Mouse (Mus musculus) layer of hippocampus, adult 18-20 months (tissue): ENCODE data around the gene Gnl2. TPM values are rescaled to one million over a fixed set of nuclear protein-coding genes. Genes with fewer than 3 reads are reported as not detected.

Source experiments
- DNase-seq, 2 experiments: peaks; one replicate each; pipeline ENCODE4 v3.0.0; 2022; ENCODE audit warnings: low spot score in 2 of 2
- long read RNA-seq: library from polyadenylated mRNA; stranded (forward); transcript quantifications from one replicate; pipeline ENCODE4 v2.0.0, GENCODE M21; 2021
- total RNA-seq, 2 experiments: library from RNA; stranded (reverse); gene quantifications; 2 replicates each; pipeline ENCODE4 v1.2.3; 2021

Gene Gnl2
- 10 to 100 TPM; 54.8 to 62.3 TPM for total RNA-seq
- long read RNA-seq, transcript Gnl2-201 (16 exons, 2,366 nt), result major isoform, 40 of 61 reads
- long read RNA-seq, partial matches to known transcripts, result 1 of 61 reads
- long read RNA-seq, other reads (novel, unspliced or antisense), result 19 of 61 reads

DNA sequence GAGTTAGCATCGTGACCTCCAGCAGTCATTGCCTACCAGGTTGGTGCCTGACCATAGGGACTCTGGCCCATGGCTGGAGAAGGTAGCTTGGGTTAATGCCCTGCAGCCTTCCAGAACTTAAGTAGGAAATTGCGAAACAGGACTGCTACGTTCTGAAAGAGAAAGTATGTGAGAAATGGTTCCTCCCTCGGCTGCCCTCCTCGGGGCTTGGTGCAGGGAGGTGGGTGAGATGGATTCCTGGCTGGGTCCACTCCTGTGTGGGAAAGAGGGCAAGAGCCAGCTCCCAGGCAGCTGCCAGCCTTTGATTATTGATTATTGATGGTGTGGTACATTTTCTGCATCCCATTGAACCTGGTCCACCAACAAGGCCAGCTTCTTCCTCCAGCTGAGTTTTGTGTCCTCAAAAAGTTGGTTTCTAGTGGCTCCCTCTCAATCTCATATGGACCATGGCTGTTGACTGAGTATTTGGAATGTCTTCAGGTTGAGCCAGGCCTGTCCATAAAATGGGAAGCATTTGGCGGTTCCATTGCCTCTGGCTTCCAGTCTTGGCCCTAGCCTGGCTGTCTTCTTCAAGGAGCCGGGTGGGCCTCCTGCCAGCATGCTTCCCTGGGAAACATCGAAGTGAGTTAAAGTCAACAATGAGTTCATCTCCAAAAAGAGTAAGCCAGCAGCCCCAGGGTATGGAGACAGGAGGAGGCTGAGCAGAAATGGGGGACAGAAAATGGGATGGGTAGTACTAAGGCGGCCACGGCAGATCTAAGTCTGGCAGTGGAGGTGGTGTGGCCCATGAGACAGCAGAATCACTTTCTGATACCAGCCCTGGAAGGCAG, at the start of gene Gnl2:
Gene Gnl2 (plus strand): TSS at position 780 of the 830 bp plus-strand sequence.
- no peak for DNase-seq

DNA sequence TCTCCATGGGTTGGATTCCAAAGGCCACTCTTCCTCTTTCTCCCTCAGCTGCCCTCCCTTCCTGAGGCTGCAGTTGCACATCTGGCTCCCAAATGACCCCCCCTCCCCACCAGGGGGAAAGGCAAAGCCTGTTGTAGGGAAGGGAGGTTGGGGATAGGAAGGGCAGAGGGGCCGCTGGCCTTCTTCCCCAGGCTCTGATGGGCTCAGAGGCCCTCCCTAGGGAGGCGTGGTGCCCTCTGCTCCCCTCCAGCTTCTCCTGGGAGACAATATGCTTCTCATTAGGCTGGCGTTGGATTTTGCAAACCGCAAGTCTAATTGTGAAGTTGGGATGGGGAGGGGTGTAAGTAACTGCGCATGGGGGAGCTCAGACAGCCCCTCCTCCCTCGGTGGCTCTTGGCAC, 47.7 kb upstream of the Gnl2 start:
- DNase-seq, result no peak

DNA sequence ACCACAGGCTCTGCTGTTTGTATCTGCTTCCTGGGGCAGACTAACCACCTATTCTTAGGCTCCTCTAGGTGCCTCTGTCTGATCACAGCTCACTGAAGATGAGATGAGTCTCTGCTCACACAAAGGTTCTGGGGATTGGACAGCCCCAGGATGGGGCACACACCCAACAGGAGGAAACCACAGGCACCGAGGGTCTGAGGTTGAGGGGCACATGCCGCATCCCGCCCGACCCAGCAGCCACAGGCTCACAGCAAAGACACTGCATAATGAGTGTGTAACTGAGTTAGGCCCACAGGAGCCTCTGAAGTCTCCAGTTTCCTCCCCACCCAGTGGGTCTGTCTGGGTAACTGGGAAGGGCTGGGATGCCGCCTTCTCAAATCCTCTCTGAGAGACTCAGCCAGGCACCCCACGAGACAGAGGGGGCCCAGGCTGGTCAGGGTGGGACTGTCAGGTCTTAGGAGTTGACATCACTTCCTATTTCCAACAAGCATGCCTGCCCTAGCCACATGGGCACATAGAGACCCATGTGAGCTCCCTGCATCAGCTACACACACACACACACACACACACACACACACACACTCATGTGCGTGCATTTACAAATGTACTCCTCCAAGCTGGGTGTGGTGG, 47.1 kb upstream of the Gnl2 start:
- no peak for DNase-seq

DNA sequence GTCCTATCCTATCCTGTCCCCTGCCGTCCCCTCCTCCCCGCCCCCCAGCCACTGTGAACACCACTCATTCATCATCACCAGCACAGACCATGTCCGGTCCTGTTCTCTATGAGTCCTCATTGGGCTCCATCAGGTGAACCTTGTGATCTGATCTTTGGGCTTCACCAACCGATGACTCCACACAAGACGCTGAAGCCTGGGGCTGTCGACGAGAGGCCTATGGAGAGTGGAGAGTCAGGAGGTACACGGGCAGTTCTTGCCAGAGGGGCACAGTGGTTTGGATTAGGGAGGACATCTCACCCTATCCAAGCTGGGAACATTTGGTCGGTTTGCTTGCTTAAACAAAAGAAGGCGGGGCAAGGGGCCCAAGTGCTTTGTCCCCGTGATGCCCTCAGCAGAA, 46.2 kb upstream of the Gnl2 start:
- DNase-seq, result no peak

DNA sequence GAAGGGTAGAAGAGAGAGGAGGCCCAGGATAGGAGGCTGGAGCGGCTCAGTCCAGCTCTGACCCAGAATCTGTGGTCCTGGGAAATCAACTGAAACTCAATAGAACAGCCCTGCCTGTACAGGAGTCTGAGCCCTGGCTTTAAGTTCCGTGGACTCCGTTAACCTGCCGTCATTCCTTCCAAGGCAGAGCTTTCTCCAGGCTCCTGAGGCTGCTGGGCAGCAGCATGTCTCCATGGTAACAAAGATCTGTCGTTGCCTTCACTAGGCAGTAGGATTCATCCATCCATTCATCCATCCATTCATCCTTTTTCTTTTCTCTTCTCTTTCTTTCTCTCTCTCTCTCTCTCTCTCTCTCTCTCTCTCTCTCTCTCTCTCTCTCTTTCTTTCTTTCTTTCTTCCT, 45.7 kb upstream of the Gnl2 start:
- DNase-seq, result no peak

GRCm38 (mm10) chr4:124971094-124971493, 45.3 kb upstream of the Gnl2 start:
- DNase-seq, result no peak

- DNase-seq, result no peak
Measured at GRCm38 (mm10) chr4:124972316-124972715, 44.1 kb upstream of the Gnl2 start.

- DNase-seq, result no peak
Measured at GRCm38 (mm10) chr4:124973296-124973695, 43.1 kb upstream of the Gnl2 start.

GRCm38 (mm10) chr4:124978201-124978600, 38.2 kb upstream of the Gnl2 start:
- DNase-seq, result no peak

GRCm38 (mm10) chr4:124983893-124984526, 32.4 kb upstream of the Gnl2 start:
- DNase-seq, result no peak

DNA sequence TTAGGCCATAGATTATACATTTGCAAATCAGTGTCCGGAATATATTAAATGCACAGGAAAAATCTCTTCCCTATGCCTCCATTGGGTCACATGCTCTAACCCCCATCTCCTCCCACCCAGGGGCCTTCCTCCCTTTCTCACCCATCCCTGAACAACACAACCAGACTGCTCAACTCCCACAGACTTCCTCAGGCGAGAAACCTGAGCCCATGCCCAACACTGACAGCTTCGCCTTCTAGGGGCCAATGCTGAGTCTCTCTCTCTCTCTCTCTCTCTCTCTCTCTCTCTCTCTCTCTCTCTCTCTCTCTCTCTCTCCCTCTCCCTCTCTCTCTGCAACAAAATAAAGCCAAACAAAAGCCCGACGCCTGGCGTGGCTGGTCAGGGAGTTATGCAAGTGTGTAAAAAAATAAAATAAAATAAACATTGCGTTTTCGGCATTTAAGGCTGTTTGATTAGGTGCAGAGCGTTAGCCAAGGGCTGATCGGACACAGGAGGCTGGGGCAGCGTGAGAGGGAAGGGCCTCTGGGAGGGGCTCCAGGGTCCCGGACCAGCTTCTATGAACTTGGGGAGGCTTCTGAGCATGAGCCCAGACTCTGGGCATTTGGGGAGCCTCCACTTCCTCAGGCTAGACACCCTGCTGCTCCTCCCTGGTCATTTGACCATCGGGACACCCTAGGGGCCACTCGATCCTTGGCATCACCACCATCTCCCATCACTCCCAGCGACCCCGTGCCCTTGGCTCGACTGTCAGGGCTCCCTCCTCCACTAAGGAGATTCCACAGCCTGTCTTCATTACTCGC, 31.3 kb upstream of the Gnl2 start:
- peak in 1 of 2 experiments; percentile 15 for DNase-seq

DNA sequence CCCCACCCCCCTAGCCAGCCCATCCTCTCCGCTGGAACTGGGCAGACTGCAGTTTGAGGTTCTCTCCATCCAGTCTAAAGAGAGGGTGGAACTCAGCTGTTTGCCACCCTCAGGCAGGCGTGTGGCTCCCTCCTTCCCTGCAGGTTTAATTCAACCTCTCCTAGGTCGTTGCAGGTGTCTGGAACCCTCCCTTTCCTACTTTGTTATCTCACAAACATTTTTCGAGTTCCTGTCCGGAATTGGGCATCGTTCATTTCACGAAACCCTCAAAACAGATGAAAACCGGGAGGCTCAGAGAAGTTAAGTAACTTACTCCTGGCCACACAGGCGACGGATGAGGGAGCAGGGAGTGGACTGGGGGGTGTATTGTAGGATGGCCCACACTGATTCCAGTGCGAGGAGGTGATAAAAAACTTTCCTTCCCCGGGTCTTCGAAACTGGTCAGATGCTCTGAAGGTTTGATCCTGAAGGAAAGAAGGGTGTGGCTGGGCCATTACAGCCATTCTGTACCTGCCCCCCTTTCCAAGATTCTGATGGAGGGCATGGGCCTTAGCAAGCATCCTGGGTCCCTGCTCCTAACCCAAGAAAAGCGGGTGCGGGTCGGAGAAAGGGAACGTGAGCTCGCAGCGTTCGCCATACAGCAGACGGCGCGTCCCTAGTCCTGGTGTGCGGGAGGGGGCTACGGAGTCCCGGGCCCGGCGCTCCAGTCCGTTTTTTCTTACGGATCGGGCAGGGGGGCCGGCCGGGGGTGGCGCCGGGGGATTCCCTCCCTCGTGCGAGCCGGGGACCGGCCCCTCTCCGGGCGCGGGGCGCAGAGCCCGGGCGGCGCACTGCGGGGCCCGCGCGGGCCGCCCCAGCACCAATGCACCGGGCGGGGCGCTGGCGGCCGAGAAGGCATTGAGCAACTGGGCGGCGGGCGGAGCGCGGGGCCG, 30.4 kb upstream of the Gnl2 start, which contains the start of gene Rspo1:
Gene Rspo1 (plus strand): TSS at position 760 of the 932 bp plus-strand sequence.
- DNase-seq, result no peak

DNA sequence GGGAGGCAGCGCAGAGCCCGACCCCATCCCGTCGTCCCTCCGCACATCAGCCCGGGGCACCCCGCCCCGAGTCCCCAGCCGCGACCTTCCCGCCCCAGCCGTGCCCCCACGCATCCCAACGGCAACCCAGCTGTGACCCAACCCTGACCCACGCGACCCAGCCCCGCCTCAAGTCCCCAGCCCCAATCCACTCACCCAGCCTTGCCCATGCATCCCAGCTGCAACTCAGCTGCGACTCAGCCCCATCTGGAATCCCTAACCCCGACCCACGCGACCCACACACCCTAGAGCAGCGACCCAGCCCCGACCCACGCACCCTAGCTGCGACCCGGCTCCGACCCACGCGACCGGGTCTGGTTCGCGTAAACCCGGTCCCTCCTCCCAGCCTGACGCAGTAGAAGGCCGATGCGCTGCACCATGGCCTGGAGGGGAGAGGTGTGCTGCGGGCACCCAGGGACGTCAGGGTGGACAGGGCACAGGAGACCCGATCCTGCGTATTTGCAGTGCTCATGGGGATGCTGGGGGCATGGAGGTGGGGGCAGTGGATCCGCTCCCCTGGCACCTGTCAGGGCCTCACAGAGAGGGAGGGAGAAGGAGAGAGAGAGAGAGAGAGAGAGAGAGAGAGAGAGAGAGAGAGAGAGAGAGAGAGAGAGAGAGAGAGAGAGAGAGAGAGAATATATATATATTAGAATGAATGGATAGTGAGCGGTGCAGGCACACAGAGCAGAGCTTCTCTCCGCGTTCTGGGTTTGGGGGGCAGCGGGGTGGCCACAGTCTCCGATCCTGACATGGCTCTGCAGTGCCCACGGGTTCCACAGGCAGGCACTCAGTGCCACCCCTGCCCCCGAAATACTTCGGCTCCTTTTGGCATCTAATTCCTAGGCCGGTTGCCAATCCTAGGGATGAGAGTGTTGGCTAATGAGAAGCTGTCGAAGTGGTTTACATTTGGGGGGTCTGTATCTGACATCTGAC, 29.4 kb upstream of the Gnl2 start:
- DNase-seq, result no peak

DNA sequence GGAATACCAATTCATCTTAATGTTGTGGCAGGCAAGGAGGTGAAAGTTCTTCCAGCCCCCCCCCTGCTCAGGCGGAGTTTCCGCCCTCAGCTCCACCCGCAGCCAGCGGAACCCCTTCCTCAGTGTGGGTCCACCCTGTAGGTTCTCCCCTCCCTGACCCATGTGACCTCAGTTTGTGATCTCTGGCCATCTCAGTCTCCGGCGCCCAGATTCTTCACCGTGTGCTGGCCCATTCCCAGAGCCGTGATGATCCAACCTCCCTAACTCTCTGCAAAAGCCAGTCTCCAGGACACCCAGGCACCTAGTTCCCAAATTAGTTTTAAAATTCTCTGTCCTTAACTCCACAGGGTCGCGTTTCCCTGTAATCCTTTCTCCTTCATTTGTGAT, 28.7 kb upstream of the Gnl2 start:
- DNase-seq, result no peak

GRCm38 (mm10) chr4:124988382-124988781, 28.0 kb upstream of the Gnl2 start:
- no peak for DNase-seq

DNA sequence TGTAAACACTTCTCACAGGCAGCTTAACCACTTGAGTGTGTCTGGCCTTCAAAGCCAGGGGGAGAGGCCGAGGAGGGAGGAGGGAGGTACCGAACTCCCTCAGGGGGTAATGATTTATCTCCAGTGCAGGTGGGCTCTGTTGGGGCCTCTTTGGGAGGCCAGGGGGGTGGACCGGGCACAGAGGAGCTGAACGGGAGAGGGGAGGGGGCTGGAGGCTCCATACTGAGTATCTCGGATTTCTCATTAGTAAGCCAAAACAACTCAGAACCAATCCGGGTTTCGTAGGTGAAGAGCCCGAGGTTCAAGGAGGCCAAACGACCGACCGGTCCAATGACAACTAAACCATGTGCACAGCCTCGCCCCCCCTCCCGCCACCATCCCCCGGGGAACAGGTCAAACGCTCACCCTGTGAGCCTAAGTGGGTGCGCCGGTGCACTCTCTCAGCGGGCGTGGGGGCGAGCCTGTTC, 26.6 kb upstream of the Gnl2 start:
- no peak for DNase-seq

GRCm38 (mm10) chr4:124990325-124990724, 26.1 kb upstream of the Gnl2 start:
- DNase-seq, result no peak

DNA sequence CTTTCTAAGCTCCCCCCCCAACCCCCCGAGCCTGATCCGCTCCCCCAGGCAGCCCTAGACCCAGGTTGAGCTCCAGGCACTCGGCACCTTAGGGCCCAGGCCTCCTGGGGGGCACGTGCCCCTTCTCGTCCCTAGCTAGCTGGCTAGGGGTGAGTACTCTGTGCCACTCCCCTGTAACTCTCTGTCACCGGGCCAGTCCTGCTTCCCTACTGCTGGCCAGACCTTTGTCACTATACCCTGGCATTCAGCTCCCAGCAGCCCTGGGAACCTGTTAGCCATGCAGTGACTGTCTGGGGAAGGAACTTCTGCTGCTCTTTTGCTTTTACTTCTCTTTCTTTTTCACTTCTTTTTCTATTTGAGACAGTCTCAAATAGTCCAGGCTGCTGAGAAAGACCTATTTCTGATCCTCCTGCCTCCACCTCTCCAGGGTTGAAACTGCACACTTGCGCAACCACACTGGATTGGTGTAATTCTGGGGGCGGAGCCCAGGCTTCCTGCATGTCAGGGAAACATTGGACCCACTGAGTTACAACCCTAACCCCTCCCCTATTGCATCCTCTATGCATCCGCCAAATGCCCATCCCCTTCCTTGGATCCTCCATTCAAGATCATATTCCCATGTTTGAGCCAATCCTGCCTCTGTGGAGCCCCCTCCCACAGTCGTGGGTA, 18.8 kb upstream of the Gnl2 start:
- DNase-seq, result no peak
